Mouse (Mus musculus) megakaryocyte, embryonic 14.5 days (primary cell): ENCODE measurements around the gene Tspan32. TPM values are rescaled to one million over a fixed set of nuclear protein-coding genes. Genes with fewer than 3 reads are reported as not detected.
A peak's percentile ranks its signal among the peaks of the same experiment; 100 is the strongest.

Source experiments
- H3K27me3 ChIP-seq: replicated peaks from 2 replicates; pipeline ENCODE3; 2012; ENCODE audit warnings: inconsistent platforms
- H3K36me3 ChIP-seq: replicated peaks from 2 replicates; pipeline ENCODE3; 2012; ENCODE audit warnings: low read length, inconsistent platforms, mixed read lengths
- H3K4me1 ChIP-seq: 2 replicates; pipeline ENCODE4 v1.6.1; 2012; ENCODE audit warnings: inconsistent platforms
- H3K4me3 ChIP-seq: replicated peaks from 2 replicates; pipeline ENCODE3; 2012; ENCODE audit warnings: moderate library complexity, mild to moderate bottlenecking, inconsistent platforms
- H3K9me3 ChIP-seq: 2 replicates; pipeline ENCODE4 v1.6.1; 2012; ENCODE audit warnings: inconsistent platforms
- FLI1 ChIP-seq: IDR thresholded peaks from 2 replicates; pipeline ENCODE4 v1.6.1; 2012; ENCODE audit warnings: low read length, inconsistent platforms, mixed read lengths
- GATA1 ChIP-seq: IDR thresholded peaks from 3 replicates; pipeline ENCODE4 v1.6.1; 2012; ENCODE audit warnings: mixed read lengths, low read length, inconsistent platforms, borderline replicate concordance
- polyA plus RNA-seq: library from polyadenylated mRNA; stranded (reverse); fragments of >175 nt; gene quantifications from 2 replicates; pipeline ENCODE4 v1.2.3, GENCODE M21; 2012; ENCODE audit warnings: low replicate concordance; ENCODE audit not compliant: insufficient read depth

Gene Tspan32
- polyA plus RNA-seq, 1 experiment = 119 TPM

DNA sequence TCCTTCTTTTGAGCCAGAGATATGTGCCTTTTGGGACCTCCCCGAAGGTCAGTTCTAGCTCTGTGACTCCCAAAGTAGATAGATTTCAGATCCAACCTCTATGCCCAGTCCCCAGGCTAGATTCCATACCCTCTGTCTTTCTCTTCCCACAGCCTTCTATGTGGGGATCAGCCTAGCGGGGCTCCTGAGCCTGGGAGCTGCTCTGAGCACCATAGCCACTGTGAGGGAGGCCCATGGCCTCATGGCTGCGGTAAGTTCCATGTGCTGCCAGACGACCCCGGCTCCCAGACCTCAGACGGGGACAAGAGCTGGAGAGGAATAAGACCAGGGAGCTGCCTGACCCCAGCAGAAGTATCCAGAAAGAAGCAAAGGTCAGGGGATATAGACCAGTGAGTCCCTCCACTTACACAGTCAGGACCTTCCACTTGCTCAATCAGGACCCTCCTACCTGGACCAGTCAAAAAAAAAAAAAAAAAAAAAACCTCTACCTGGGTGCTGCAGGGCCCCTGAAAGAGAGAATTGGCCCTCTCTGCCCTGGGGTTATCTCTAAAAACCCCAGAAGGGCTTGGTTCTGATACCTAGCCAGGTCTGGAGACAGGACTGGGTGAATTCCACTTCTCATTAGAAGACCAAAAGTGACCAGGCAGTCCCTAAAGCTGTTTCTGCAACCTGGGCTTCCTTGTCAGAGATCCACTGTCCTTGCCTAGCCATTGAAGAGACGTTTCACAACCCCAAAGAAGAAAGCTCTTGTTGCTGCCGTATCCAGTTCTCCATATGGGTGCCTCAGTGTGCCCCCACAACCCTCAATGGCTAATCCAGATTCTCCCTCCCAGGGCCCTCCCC, 2.1 kb downstream of the Tspan32 start:
- Histone ChIP-seq H3K27me3 (no peaks in the 10 kb centered on the region), H3K4me1 (peaks cover 100% of the 10 kb centered on the region), H3K36me3 (peaks cover 51% of the 10 kb centered on the region), H3K4me3 (peak overlapping the region; percentile 94), H3K9me3 (no peaks in the 10 kb centered on the region)
- TF ChIP-seq FLI1 = no peak
- no peak for TF ChIP-seq GATA1

DNA sequence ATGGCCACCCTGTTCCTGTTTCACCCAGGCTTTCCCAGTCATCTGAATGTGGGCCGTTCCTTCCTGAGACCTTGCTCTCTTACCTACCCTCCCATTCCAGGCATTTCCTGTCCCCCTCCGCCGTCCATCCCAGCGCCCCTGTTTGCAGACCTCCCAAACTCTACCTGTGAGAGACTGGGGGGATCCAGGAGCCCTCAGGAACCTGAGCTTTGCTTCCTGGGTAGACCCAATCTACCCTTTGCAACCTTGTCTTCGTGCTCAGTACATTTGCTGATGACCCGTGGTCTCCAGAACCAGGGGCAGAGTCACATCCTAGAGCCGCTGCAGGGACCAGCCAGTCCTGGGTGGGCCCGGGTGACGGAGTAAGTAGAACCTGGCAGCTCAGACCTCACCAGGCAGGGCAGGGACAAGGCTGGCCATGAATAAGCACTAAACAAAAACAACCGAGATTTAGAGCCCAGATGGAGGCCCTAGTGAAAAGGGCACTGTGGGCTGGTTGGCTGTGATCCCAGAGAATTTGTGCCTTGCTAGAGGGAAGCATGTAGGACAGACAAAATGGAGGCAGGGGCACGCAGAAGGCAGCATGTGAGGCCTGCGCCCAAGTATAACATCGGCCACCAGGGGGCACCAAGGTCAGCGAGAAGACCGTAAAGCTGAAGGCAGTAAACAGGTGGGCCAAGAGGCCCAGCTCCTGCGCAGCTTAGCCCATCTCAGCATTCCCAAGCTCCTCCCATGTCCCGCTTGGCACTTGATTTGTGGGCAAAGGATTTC, 2.9 kb downstream of the Tspan32 start:
- H3K27me3 ChIP-seq = no peaks in the 10 kb centered on the region
- peaks cover 100% of the 10 kb centered on the region for H3K4me1 ChIP-seq
- peak overlapping the region; percentile 94 for H3K4me3 ChIP-seq
- peaks cover 57% of the 10 kb centered on the region for H3K36me3 ChIP-seq
- TF ChIP-seq GATA1 (no peak), FLI1 (no peak)
- no peaks in the 10 kb centered on the region for H3K9me3 ChIP-seq

DNA sequence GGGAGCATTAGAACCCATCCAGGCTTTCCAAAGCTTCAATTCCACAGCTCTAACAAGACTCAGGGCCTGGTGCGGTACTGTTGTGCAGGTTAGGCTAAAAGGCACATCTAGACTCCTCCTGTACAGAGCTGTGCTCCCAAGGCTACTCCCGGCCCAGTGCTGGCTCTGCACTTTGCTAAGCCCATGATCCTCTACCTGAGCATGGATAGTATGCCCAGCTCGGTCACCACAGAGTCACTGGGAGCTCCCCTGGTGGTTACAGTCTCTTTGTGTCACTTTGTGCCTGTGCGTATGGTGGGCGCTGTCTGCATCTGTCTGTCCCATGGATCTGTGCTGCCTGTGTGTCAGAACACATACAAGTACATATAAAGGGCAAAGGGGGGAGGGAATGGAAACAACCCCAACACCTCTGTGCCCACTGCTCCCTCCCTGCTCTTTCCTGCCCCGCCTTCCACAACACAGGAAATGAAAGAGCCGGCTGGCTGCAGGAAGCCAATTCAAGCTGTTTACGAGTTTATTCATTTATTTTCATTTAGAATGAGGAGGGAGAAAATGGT, 3.6 kb downstream of the Tspan32 start:
- Histone ChIP-seq H3K9me3 (no peaks in the 10 kb centered on the region), H3K4me3 (peak overlapping the region; percentile 94), H3K27me3 (no peaks in the 10 kb centered on the region), H3K4me1 (peaks cover 100% of the 10 kb centered on the region), H3K36me3 (peaks cover 64% of the 10 kb centered on the region)
- no peak for TF ChIP-seq GATA1
- TF ChIP-seq FLI1 = no peak

DNA sequence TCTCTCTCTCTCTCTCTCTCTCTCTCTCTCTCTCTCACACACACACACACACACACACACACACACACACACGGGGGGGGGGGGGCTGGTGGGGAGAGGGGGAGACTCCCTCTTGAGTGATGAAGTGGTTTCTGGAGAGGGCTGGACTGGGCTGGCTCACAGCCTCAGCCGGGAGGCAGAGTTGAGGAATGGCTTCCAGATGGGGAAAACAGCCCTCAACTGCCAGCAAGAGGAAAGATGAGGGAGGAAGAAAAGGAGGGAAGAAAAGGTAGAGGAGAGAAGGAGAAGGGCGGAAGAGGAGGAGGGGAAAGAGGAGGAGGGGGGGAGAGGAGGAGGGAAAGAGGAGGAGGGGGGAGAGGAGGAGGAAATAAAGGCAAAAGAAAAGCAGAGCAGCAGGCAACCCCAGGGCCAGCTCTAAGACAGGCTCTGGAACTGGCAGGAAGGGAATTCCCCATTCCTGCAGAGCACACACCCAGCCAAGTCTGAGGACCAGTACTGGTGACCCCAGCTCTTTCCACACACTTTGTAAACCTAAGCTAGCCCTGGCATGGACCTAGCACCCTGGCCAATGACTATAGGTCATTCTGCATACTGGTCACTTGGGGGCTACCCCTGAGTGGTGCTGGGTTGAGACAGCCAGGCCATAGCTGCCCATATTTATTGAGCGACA, 4.3 kb downstream of the Tspan32 start:
- Histone ChIP-seq H3K9me3 (no peaks in the 10 kb centered on the region), H3K4me1 (peaks cover 100% of the 10 kb centered on the region), H3K36me3 (peaks cover 71% of the 10 kb centered on the region), H3K27me3 (no peaks in the 10 kb centered on the region), H3K4me3 (peak overlapping the region; percentile 94)
- no peak for TF ChIP-seq FLI1
- no peak for TF ChIP-seq GATA1

DNA sequence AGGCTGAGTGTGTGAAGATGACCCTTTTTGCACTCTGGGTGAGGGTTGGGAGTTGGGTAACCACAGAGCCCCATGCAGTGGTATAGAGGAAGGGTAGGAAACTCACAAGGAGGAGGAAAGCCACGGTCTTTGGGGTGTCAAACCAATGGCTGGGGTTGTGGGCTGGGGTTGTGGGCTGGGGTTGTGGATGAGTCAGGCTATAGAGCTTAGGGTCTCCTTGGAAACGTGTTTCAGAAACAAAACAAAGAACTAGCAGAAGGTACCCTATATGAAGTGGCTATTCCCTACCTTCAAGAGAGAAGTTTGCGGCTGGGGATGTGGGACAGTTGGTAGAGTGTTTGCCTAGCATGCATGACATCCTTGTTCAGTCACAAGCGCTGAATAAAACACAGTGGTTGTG, 5.2 kb downstream of the Tspan32 start:
- Histone ChIP-seq H3K27me3 (no peaks in the 10 kb centered on the region), H3K36me3 (peaks cover 80% of the 10 kb centered on the region), H3K4me3 (peak overlapping the region; percentile 94), H3K9me3 (no peaks in the 10 kb centered on the region), H3K4me1 (peaks cover 100% of the 10 kb centered on the region)
- no peak for TF ChIP-seq FLI1
- no peak for TF ChIP-seq GATA1

DNA sequence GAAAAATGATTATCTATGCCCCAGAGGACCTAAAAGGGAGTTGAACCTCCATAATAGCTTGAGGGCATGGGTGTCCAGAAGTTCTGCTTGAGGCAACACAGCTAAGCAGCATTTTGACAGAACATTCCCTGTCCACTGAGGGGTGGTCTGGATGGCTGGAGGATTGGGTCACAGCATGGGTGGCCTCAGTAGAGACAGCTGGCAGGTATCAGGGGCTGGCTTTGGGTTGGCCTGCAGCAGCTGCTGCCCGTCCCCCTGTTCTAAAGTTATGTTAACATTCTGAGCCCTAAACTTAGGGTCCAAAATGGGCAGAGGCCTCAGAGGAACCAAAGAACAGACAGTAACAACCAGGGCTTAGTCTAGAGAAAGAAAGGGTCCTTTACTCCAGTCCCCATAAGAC, 6.4 kb downstream of the Tspan32 start:
- Histone ChIP-seq H3K9me3 (no peaks in the 10 kb centered on the region), H3K27me3 (no peaks in the 10 kb centered on the region), H3K4me1 (peaks cover 100% of the 10 kb centered on the region), H3K36me3 (peaks cover 92% of the 10 kb centered on the region), H3K4me3 (no peak overlapping the region)
- no peak for TF ChIP-seq FLI1
- TF ChIP-seq GATA1 = no peak

DNA sequence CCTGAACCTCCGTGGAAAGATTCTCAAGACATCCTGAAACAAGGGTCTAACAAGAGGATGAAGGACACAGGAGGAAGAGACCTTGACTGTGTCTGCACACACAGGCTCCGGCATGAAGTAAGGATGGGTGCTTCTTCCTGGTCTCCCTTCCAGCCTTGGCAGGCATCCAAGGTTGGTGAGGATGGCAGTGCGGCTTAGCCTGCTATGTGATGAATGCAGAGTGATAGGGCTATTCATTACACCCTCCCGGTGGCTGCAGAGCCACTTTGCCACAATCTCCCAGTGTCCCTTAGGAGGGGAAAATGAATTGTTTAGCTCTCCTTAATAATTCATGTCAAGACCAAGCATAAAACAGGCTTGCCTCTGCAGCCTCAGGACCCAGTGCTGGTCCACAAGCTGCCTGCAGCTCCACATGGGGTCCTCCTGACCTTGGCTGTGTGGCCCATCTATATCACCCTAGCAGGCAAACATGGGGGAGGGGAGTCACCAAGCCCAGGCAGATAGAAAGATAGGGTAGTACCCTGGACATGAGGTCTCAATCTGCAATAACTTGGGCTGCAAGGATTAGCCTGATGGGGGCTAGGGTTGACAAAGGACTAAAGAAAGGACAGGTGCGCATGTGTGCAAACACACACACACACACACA, 7.5 kb downstream of the Tspan32 start:
- H3K36me3 ChIP-seq = peaks cover 96% of the 10 kb centered on the region
- H3K4me1 ChIP-seq = peaks cover 100% of the 10 kb centered on the region
- H3K27me3 ChIP-seq = no peaks in the 10 kb centered on the region
- H3K4me3 ChIP-seq = peak overlapping the region; percentile 38
- no peaks in the 10 kb centered on the region for H3K9me3 ChIP-seq
- no peak for TF ChIP-seq FLI1
- no peak for TF ChIP-seq GATA1

DNA sequence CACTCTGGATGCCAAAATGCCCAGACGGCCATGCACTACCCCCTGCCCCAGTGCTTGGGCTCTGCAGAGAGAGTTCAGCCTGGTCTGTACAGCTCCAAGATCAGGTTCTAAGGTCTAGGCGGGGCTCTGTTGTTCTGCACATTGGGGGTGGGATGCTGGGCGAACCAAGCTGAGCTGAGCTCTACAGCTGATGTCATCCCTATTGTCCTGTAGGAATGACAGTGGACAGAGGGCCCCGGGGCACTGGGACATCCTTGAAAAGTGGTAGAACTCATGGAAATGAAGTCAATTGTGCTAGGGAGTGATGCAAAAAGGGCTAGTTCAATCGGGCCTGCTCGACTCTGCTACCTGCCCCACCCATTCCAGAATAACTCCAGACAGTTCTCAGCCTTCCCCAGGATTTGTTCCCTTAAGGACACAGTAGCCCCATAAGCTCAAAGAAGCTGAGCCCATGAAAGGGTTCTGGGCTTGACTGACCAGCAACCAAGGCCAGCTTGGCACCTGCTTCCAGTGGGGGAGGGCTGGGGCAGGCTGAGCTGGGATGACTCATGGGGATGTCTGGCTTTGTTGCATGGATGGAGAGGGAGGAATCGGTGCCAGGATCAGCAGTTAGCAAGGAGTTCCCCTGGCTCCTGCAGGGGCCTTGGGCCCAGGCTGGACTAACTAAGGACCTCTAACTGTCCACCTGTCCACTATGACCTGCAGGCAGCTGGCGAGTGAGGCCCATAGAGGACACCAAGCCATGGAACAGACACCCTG, 8.8 kb downstream of the Tspan32 start:
- Histone ChIP-seq H3K4me3 (peak overlapping the region; percentile 6), H3K27me3 (no peaks in the 10 kb centered on the region), H3K4me1 (peaks cover 100% of the 10 kb centered on the region), H3K36me3 (peaks cover 96% of the 10 kb centered on the region), H3K9me3 (no peaks in the 10 kb centered on the region)
- TF ChIP-seq FLI1 (no peak), GATA1 (no peak)
